Mouse (Mus musculus) heart, postnatal 14 days (tissue): ENCODE results near the gene Tbx3. TPM values are rescaled to one million over a fixed set of nuclear protein-coding genes. Genes with fewer than 3 reads are reported as not detected.

Source experiments
- DNase-seq, 2 experiments: peaks; one replicate each; pipeline ENCODE4 v3.0.0; 2021 to 2022
- intact Hi-C: fragments of 180-260 bp; cut with DNase I; formaldehyde crosslinking; loops from one replicate; pipeline ENCODE4 v1.15.1; 2025
- long read RNA-seq, 2 experiments: library from polyadenylated mRNA; stranded (forward); transcript quantifications; one replicate each; pipeline ENCODE4 v2.0.0; 2021
- total RNA-seq, 2 experiments: library from RNA; stranded (reverse); gene quantifications; 2 replicates each; pipeline ENCODE4 v1.2.3; 2021

Tbx3 gene
- total RNA-seq, result 10 to 100 TPM; 15.1 to 17.8 TPM
- long read RNA-seq, experiment 1, partial matches to known transcripts, result 0 of 3 reads
- long read RNA-seq, experiment 1, other reads (novel, unspliced or antisense), result 2 of 3 reads
- long read RNA-seq, experiment 2, full-length matches to known transcripts, result 2 of 3 reads
- long read RNA-seq, experiment 2, partial matches to known transcripts, result 1 of 3 reads
- long read RNA-seq, experiment 2, other reads (novel, unspliced or antisense), result 0 of 3 reads

GRCm38 (mm10) chr5:119670566-119671108 lies at the start of gene Tbx3:
TSS of gene Tbx3 (plus strand) at chr5:119670669.
- peak; percentile 89 to 90 for DNase-seq
- intact Hi-C loops, result loop anchor here (1.0 to 5.0 kb wide), 4 partner anchors 263 to 791 kb away; no protein-coding TSS in a partner anchor

- no peak for DNase-seq
- intact Hi-C loops, result no loop called here
Observed at GRCm38 (mm10) chr5:119622076-119622475, 48.4 kb upstream of the Tbx3 start.

- intact Hi-C loops, result no loop called here
Observed at GRCm38 (mm10) chr5:119624554-119624953, 45.9 kb upstream of the Tbx3 start.

GRCm38 (mm10) chr5:119625603-119626002 lies 44.9 kb upstream of the Tbx3 start:
- DNase-seq, result no peak
- intact Hi-C loops, result no loop called here

More at GRCm38 (mm10) chr5:119624554-119624953, 45.9 kb upstream of the Tbx3 start:
- DNase-seq, result no peak

GRCm38 (mm10) chr5:119626154-119626553 lies 44.3 kb upstream of the Tbx3 start:
- intact Hi-C loops, result no loop called here
- no peak for DNase-seq

- DNase-seq, result peak; percentile 11 to 37
- intact Hi-C loops, result no loop called here
Observed at GRCm38 (mm10) chr5:119626662-119627061, 43.8 kb upstream of the Tbx3 start.

- no peak for DNase-seq
- intact Hi-C loops, result no loop called here
Observed at GRCm38 (mm10) chr5:119628100-119628499, 42.4 kb upstream of the Tbx3 start.

GRCm38 (mm10) chr5:119628746-119629327 lies 41.6 kb upstream of the Tbx3 start:
- intact Hi-C loops, result no loop called here
- no peak for DNase-seq

GRCm38 (mm10) chr5:119633581-119633980 lies 36.9 kb upstream of the Tbx3 start:
- DNase-seq, result no peak
- intact Hi-C loops, result no loop called here

- intact Hi-C loops, result no loop called here
- DNase-seq, result no peak
Observed at GRCm38 (mm10) chr5:119634861-119635260, 35.6 kb upstream of the Tbx3 start.

- DNase-seq, result no peak
- intact Hi-C loops, result no loop called here
Observed at GRCm38 (mm10) chr5:119638300-119638699, 32.2 kb upstream of the Tbx3 start.

- no peak for DNase-seq
- intact Hi-C loops, result no loop called here
Observed at GRCm38 (mm10) chr5:119641094-119641493, 29.4 kb upstream of the Tbx3 start.

GRCm38 (mm10) chr5:119641714-119642113 lies 28.8 kb upstream of the Tbx3 start:
- no peak for DNase-seq
- intact Hi-C loops, result no loop called here

GRCm38 (mm10) chr5:119646965-119647364 lies 23.5 kb upstream of the Tbx3 start:
- no peak for DNase-seq
- intact Hi-C loops, result no loop called here

GRCm38 (mm10) chr5:119651135-119651965 lies 19.1 kb upstream of the Tbx3 start:
- peak in 1 of 2 experiments; percentile 33 for DNase-seq
- intact Hi-C loops, result no loop called here

GRCm38 (mm10) chr5:119656354-119656753 lies 14.1 kb upstream of the Tbx3 start:
- DNase-seq, result no peak

GRCm38 (mm10) chr5:119656856-119657255 lies 13.6 kb upstream of the Tbx3 start:
- no peak for DNase-seq
- intact Hi-C loops, result no loop called here

More at GRCm38 (mm10) chr5:119656354-119656753, 14.1 kb upstream of the Tbx3 start:
- intact Hi-C loops, result no loop called here

- intact Hi-C loops, result no loop called here
- DNase-seq, result no peak
Observed at GRCm38 (mm10) chr5:119657362-119657761, 13.1 kb upstream of the Tbx3 start.

GRCm38 (mm10) chr5:119657804-119658203 lies 12.7 kb upstream of the Tbx3 start:
- intact Hi-C loops, result no loop called here
- no peak for DNase-seq

GRCm38 (mm10) chr5:119658396-119658795 lies 12.1 kb upstream of the Tbx3 start:
- intact Hi-C loops, result no loop called here
- no peak for DNase-seq

- intact Hi-C loops, result no loop called here
- no peak for DNase-seq
Observed at GRCm38 (mm10) chr5:119659041-119659440, 11.4 kb upstream of the Tbx3 start.
